Mouse (Mus musculus) thymus, adult 2 months (tissue): ENCODE measurements around the gene Top3a.

Source experiments
- CTCF ChIP-seq: fragments of 200-500 bp; IDR thresholded peaks from 2 replicates; pipeline ENCODE4 v1.5.1; 2012; ENCODE audit warnings: mild to moderate bottlenecking, control low read depth, low read length, moderate library complexity, borderline replicate concordance; ENCODE audit not compliant: control insufficient read depth, poor library complexity, insufficient read depth; ENCODE audit errors: extremely low read depth
- POLR2A ChIP-seq: fragments of 200-500 bp; IDR thresholded peaks from 2 replicates; pipeline ENCODE4 v1.6.1; 2012; ENCODE audit warnings: mild to moderate bottlenecking, low read length, control low read depth, moderate library complexity; ENCODE audit not compliant: control insufficient read depth, poor library complexity, insufficient read depth; ENCODE audit errors: extremely low read depth

- TF ChIP-seq POLR2A (no peak), CTCF (no peak)
Observed at GRCm38 (mm10) chr11:60735191-60735590, 42.0 kb downstream of the Top3a start.
